Mouse (Mus musculus): ENCODE results near the gene Ksr1. TPM values are rescaled to one million over a fixed set of nuclear protein-coding genes. Genes with fewer than 3 reads are reported as not detected.

Gene Ksr1
- polyA plus RNA-seq, 1 experiment from 2014 or later: 4.7 TPM

DNA sequence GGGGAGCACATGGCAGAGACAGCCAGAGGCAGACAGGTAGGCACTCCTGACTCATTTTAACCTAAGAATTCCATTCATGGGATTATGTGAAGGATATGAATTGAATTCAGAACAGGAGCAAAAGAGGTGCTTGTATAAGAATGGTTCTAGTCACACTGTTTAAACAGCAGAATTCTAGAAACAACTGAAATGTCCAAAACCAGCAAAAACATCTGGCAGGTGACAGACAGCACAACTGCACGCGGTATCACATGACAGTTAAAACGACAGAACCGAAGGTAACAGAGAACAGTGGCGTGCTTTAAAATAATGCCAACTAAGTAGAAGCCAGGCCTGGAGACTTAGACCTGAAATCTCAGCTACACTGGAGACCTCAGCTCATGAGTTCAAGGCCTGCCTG is 13.2 kb downstream of the Ksr1 start:
- 0 out of 2 replicates have a peak overlapping the region, but pooled peaks have one; percentile 35 for H3K27ac ChIP-seq (ENCODE audit: low read depth, low read length)
- H3K4me1 ChIP-seq (replicated peaks; ENCODE audit: control insufficient read depth, insufficient read depth, low read length): peaks cover 19% of the 10 kb centered on the region
- no peak overlapping the region for H3K4me3 ChIP-seq (ENCODE audit: low read depth, low read length)
- no peak overlapping the region for H3K4me2 ChIP-seq (replicated peaks; ENCODE audit: low read depth)
- H3K9me3 ChIP-seq (ENCODE audit: control insufficient read depth): no peaks in the 10 kb centered on the region
- WGBS: 62% methylated on average over 5 of the region's 5 CpGs
- peaks cover 5% of the 10 kb centered on the region; the same call in 1 of the 2 replicates for H3K36me3 ChIP-seq (ENCODE audit: control insufficient read depth, insufficient read depth)
- H3K27me3 ChIP-seq (replicated peaks; ENCODE audit: control insufficient read depth, insufficient read depth, low read length): no peaks in the 10 kb centered on the region
- H3K9ac ChIP-seq (ENCODE audit: low read depth, low read length): no peak overlapping the region
- no peak for TF ChIP-seq CTCF (IDR thresholded peaks at IDR 0.05; ENCODE audit: low read depth)
- ATAC-seq: no peak

DNA sequence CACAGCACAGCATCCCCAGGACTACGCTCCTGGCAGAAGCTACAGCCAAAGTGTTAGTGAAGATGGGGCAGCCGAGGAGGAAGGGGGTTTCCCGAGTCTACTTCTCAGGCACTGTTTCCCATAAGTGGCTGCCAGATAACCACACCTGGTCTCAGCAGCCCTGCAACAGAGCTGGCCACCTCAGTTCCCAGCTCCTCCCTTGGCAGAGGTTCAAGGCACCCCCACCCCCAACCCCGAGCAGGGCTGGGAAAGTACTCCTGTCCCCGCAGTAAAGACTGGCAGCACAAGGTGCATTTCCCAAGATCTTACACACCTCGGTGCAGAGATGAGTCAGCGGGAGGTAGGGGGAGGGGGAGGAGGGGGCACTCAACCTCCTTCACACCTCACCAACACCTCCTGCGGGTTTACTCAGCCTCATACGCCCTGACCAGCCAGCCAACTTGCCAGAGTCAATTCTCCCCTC is 14.2 kb downstream of the Ksr1 start:
- H3K36me3 ChIP-seq (ENCODE audit: control insufficient read depth, insufficient read depth): peaks cover 5% of the 10 kb centered on the region; the same call in 1 of the 2 replicates
- H3K27ac ChIP-seq (ENCODE audit: low read depth, low read length): peak overlapping the region; percentile 35; the same call in 1 of the 2 replicates
- 26% methylated on average over 9 of the region's 9 CpGs for WGBS
- peak overlapping the region; percentile 32 for H3K4me2 ChIP-seq (replicated peaks; ENCODE audit: low read depth)
- H3K27me3 ChIP-seq (replicated peaks; ENCODE audit: control insufficient read depth, insufficient read depth, low read length): no peaks in the 10 kb centered on the region
- H3K4me1 ChIP-seq (replicated peaks; ENCODE audit: control insufficient read depth, insufficient read depth, low read length): peaks cover 19% of the 10 kb centered on the region
- no peaks in the 10 kb centered on the region for H3K9me3 ChIP-seq (ENCODE audit: control insufficient read depth)
- H3K9ac ChIP-seq (ENCODE audit: low read depth, low read length): no peak overlapping the region
- no peak for TF ChIP-seq CTCF (IDR thresholded peaks at IDR 0.05; ENCODE audit: low read depth)
- H3K4me3 ChIP-seq (ENCODE audit: low read depth, low read length): no peak overlapping the region
- ATAC-seq: peak; percentile 80

DNA sequence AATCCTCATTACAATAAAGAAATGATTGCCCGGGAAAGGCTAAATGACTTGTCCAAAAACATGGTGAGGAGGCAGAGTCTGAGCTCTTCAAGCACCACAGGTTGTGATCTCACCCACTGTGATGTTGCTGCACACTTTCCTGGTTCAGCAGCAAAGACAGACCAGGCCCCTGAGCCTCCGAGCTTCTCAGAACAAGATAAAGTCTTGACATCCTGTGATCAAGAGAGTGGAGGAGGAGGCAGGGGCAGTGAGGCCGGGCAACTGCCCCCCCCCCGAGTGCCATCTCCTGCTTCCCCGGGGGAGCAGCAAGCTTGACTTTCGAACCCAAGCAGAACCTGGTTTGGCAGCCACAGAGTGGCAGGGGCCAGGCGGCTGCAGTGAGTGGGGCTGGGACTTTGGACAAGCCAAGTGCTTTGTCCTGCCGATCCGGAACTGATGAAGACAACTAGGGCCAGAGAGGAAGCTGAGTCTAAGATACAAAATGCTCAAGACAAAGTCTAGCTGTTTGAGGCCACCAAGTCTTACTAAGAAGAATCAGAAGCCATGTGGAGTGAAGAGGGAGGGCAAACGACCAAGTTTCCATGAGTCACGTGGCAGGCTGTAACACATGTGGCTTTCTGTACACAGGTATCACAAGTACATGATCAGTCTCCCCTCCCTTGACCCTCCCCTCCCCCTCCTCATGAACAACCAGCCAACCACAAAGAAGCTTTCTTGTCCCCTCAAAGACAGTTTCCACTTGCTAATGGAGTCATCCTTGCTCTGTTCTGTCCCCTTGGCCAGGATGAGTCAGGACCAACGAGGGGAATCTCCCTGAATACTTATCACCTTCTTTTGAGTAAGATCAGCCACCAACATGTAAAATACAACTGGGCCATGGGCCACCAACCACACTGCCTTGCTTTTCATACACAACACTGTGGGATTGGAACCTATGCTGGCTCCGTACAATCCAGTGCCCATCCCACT is 16.5 kb downstream of the Ksr1 start:
- no peak for TF ChIP-seq CTCF (IDR thresholded peaks at IDR 0.05; ENCODE audit: low read depth)
- no peak overlapping the region for H3K4me3 ChIP-seq (ENCODE audit: low read depth, low read length)
- no peak overlapping the region for H3K9ac ChIP-seq (ENCODE audit: low read depth, low read length)
- H3K4me2 ChIP-seq (replicated peaks; ENCODE audit: low read depth): no peak overlapping the region
- H3K36me3 ChIP-seq (ENCODE audit: control insufficient read depth, insufficient read depth): peaks cover 5% of the 10 kb centered on the region; the same call in 1 of the 2 replicates
- no peaks in the 10 kb centered on the region for H3K9me3 ChIP-seq (ENCODE audit: control insufficient read depth)
- H3K27ac ChIP-seq (ENCODE audit: low read depth, low read length): peak overlapping the region; percentile 15
- H3K4me1 ChIP-seq (replicated peaks; ENCODE audit: control insufficient read depth, insufficient read depth, low read length): peaks cover 19% of the 10 kb centered on the region
- no peaks in the 10 kb centered on the region for H3K27me3 ChIP-seq (replicated peaks; ENCODE audit: control insufficient read depth, insufficient read depth, low read length)
- 57% methylated on average over 13 of the region's 13 CpGs for WGBS
- ATAC-seq: no peak

DNA sequence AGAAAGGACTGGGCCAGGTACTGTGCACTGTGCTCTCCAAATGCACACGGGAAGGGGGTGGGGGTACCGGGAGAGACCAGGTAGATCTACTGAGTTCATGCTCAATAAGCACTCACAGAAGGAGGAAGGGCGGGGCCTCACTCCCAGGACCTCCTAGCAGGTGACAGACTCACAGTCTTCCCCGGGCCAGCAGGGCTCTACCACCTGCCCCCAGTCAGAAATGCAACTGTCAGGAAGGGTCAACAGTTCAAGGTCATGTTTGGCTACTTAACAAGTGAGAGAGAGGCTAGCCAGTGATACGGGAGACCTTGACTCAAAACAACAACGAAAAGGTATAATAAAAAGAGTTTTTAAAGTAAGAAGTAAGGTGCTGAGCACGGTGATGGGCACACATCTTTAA is 18.0 kb downstream of the Ksr1 start:
- H3K36me3 ChIP-seq (ENCODE audit: control insufficient read depth, insufficient read depth): peaks cover 5% of the 10 kb centered on the region
- no peak overlapping the region for H3K4me2 ChIP-seq (replicated peaks; ENCODE audit: low read depth)
- 85% methylated on average over 7 of the region's 7 CpGs for WGBS
- no peaks in the 10 kb centered on the region for H3K9me3 ChIP-seq (ENCODE audit: control insufficient read depth)
- H3K4me1 ChIP-seq (replicated peaks; ENCODE audit: control insufficient read depth, insufficient read depth, low read length): peaks cover 24% of the 10 kb centered on the region
- no peak for TF ChIP-seq CTCF (IDR thresholded peaks at IDR 0.05; ENCODE audit: low read depth)
- no peak overlapping the region for H3K9ac ChIP-seq (ENCODE audit: low read depth, low read length)
- H3K4me3 ChIP-seq (ENCODE audit: low read depth, low read length): no peak overlapping the region
- H3K27ac ChIP-seq (ENCODE audit: low read depth, low read length): no peak overlapping the region
- H3K27me3 ChIP-seq (replicated peaks; ENCODE audit: control insufficient read depth, insufficient read depth, low read length): no peaks in the 10 kb centered on the region
- ATAC-seq: no peak

DNA sequence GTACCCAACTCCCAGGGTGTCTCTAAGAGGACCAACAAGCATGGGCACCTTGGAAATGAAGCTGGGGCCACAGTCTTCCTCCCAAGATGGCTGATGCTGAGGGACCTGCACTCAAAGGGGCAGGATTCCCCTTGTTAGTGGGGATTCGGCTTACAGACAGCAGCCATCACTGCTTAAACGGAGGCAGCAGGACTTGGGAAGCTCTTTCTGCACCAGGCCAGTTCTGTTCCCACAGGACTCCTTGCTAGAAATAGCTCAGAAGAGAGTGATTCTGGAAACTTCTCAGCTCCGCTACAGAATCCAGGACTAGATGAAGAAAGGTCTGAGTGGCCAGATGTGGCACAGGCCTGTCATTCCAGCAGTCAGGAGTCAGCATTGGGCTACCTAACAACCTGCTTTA is 19.2 kb downstream of the Ksr1 start:
- Histone ChIP-seq H3K27ac (ENCODE audit: low read depth, low read length) (no peak overlapping the region), H3K9ac (ENCODE audit: low read depth, low read length) (no peak overlapping the region), H3K4me2 (replicated peaks; ENCODE audit: low read depth) (no peak overlapping the region), H3K4me3 (ENCODE audit: low read depth, low read length) (no peak overlapping the region), H3K9me3 (ENCODE audit: control insufficient read depth) (no peaks in the 10 kb centered on the region), H3K36me3 (ENCODE audit: control insufficient read depth, insufficient read depth) (peaks cover 5% of the 10 kb centered on the region), H3K27me3 (replicated peaks; ENCODE audit: control insufficient read depth, insufficient read depth, low read length) (no peaks in the 10 kb centered on the region), H3K4me1 (replicated peaks; ENCODE audit: control insufficient read depth, insufficient read depth, low read length) (peaks cover 18% of the 10 kb centered on the region)
- TF ChIP-seq CTCF (IDR thresholded peaks at IDR 0.05; ENCODE audit: low read depth): no peak
- WGBS: 83% methylated on average over 3 of the region's 3 CpGs
- no peak for ATAC-seq

DNA sequence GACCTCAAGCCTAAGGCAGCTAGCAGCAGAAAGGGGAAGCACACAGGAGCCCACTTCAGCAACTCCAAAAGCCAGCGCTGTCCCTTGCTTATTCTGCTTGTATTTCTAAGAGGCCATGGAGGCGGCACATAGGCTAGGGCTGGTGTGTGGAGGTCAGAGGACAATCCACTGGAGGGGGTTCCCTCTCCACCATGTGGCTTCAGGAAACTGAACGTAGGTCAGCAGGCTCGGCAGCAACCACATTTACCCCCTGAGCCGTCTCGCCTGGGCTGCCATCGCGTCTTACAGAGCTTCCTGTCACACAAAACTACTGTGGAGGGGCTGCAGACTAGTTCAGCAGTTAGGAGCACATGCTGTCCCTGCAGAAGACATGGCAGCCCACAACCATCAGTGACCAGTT is 20.4 kb downstream of the Ksr1 start:
- WGBS: 77% methylated on average over 8 of the region's 8 CpGs
- TF ChIP-seq CTCF (IDR thresholded peaks at IDR 0.05; ENCODE audit: low read depth): no peak
- no peak for ATAC-seq

More for the DNA sequence above, 20.4 kb downstream of the Ksr1 start:
- Histone ChIP-seq H3K9ac (ENCODE audit: low read depth, low read length) (no peak overlapping the region), H3K4me3 (ENCODE audit: low read depth, low read length) (no peak overlapping the region), H3K27ac (ENCODE audit: low read depth, low read length) (no peak overlapping the region), H3K36me3 (ENCODE audit: control insufficient read depth, insufficient read depth) (peaks cover 3% of the 10 kb centered on the region), H3K4me2 (replicated peaks; ENCODE audit: low read depth) (no peak overlapping the region), H3K27me3 (replicated peaks; ENCODE audit: control insufficient read depth, insufficient read depth, low read length) (no peaks in the 10 kb centered on the region), H3K4me1 (replicated peaks; ENCODE audit: control insufficient read depth, insufficient read depth, low read length) (peaks cover 23% of the 10 kb centered on the region; the same call in 1 of the 2 replicates), H3K9me3 (ENCODE audit: control insufficient read depth) (no peaks in the 10 kb centered on the region)
